Mouse (Mus musculus): ENCODE measurements around the gene Stx7.
A peak's percentile ranks its signal among the peaks of the same experiment; 100 is the strongest.
"Not testable (repeated sequence)": the region's sequence is repeated elsewhere in the genome, so short reads cannot be mapped to it uniquely, and the experiment has no call there.

Stx7 gene

DNA sequence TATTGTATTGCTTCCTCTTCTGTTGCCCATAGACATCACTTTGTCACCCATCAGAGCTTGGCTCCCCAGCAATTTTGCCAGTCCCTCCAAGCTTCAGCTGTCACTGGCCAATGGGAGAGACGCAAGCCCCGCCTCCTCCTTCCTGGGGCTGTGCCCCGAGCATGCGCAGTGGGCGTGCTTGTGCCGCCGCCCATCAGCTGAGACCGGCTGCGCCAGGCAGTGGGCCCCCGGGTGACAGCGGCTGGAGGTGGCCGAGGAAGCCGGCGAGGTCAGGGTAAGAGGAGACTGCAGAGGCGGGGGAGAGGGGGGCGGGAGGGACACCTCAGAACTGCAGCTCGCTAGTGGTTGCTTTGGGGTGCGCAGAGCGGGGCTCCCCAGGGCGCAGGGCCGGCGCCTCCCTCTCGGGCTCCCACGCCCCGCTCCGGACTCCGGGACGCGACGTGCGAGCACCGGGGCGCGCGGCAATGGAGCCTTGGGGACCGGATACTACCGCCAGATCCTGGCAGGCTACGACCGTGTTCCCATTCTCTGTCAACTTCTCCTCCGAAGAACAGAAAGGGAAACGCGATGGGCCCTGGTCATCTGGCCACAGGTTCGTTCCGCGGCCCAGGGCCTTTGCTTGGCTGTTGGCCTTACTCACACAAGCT is at the start of gene Stx7:
Stx7 (plus strand) TSS at position 168 of the 647 bp plus-strand sequence.
- DNase-seq (ENCODE audit: extremely low read depth, insufficient read length, low spot score) = peak; percentile 87

DNA sequence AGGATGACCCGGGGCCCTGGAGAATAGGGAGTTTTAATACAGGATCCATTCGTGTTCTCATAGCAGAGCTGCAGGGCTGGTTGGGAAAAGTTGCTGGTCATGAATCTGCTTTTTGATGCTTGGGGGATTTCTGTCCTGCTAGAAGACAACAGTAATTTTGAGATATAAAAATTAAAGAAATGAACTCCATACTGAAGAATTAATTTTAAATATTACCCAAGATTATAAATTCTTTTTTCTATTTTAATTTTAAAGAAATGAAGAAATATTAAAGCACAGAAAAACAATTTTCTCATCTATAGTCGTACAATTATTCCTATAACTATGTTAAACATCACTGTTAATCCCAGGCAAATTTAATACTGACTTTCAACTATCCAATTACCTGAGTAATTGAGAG is 47.3 kb upstream of the Stx7 start, which contains the start of gene Taar8c:
Taar8c (minus strand) TSS at position 101 of the 400 bp plus-strand sequence.
- not testable (repeated sequence) for DNase-seq (ENCODE audit: extremely low read depth, insufficient read length, low spot score)

DNA sequence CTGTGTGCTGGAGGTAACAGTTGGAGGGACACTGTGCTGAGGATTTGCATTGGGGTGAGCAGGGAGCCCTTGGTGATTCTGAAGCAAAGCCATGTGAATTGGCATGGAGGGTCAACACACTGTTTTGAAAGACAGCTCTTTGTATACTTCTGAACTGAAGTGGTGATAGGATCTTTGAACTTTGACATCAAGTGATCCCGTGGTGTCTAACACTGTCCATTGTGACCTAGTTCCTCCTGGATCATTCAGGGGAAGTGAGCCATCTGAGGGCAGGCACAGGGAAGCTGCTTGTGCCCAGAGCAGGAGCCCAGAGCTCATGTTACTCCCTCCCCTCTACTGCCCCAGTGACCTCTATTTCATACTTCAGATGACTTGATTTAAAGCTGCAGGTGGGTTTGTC is 45.8 kb upstream of the Stx7 start:
- DNase-seq (ENCODE audit: extremely low read depth, insufficient read length, low spot score) = not testable (repeated sequence)

GRCm38 (mm10) chr10:24107747-24108146 is 41.4 kb upstream of the Stx7 start:
- DNase-seq (ENCODE audit: extremely low read depth, insufficient read length, low spot score) = no peak

DNA sequence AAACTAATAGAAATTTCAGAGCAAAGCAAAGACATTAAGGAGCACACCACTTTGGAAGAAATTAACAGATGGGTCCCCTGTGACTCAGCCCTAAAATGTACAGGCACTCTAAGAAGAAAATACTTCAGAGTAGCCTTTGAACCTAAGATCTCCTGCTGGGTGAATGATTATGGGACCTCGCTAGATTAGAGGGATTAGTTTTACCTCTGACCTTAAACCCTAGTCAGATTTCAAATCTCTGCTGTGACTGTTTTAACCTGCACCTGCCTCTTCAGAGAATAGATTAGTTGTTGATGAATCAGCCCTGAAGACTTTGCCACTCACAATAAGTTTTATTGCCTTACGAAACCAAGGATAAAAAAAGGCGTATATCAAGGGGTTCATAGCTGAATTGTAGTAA is 40.9 kb upstream of the Stx7 start:
- DNase-seq (ENCODE audit: extremely low read depth, insufficient read length, low spot score) = no peak

DNA sequence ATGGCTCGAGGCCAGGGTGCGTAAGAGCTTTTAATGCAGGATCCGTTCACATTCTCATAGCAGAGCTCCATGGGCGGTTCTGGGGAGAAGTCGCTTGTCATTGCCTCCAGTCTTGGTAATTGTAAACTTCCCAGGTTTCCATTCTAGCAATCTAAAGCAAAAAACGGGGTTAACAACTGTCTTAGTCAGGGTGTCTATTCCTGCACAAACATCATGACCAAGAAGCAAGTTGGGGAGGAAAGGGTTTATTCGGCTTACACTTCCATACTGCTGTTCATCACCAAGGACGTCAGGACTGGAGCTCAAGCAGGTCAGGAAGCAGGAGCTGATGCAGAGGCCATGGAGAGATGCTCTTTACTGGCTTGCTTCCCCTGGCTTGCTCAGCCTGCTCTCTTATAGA is 39.7 kb upstream of the Stx7 start, which contains the start of gene Taar9:
Taar9 (minus strand) TSS at position 101 of the 400 bp plus-strand sequence.
- not testable (repeated sequence) for DNase-seq (ENCODE audit: extremely low read depth, insufficient read length, low spot score)

- no peak for DNase-seq (ENCODE audit: extremely low read depth, insufficient read length, low spot score)
These were observed 37.9 kb upstream of the Stx7 start for GRCm38 (mm10) chr10:24111116-24111778.

GRCm38 (mm10) chr10:24131451-24132262 is 17.4 kb upstream of the Stx7 start:
- peak; percentile 57 for DNase-seq (ENCODE audit: extremely low read depth, insufficient read length, low spot score)

DNA sequence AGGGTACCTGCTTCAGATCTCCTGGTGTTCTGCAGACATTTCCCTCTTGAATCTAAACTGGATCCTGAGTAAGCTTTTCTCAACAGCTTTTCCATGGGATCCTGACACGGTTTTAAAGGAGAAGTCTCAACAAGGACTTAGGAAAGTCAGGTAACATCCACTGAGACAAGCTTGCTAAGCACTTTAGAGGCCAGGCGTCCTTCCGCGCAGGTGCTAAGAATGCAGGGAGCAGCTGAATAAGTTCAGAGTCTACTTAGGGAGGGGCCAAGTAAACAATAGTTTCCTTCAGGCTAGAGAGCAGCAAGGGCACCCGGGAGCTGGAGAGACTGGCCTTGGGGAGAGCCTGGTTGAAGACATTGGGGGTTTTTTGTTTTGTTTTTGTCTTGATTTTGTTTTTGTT is 16.8 kb upstream of the Stx7 start:
- no peak for DNase-seq (ENCODE audit: extremely low read depth, insufficient read length, low spot score)

DNA sequence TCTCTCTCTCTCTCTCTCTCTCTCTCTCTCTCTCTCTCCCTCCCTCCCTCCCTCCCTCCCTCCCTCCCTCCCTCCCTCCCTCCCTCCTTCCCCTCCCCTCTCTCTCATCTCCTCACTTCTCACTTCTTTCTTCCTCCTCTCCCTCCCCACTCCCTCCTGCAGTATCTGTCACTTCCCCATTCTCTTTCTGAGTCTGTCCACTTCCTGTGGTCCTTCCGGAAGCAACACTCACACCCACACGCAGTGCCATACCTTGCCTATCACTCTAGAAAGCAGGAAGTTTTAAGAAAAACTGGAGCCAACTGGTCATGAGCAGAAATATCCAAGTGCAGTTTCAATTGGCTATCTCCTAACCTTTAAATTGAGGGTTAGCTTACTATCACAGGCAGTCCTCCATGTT is 16.0 kb upstream of the Stx7 start:
- no peak for DNase-seq (ENCODE audit: extremely low read depth, insufficient read length, low spot score)

- DNase-seq (ENCODE audit: extremely low read depth, insufficient read length, low spot score) = no peak
These were observed 14.9 kb upstream of the Stx7 start for GRCm38 (mm10) chr10:24134071-24134645.

DNA sequence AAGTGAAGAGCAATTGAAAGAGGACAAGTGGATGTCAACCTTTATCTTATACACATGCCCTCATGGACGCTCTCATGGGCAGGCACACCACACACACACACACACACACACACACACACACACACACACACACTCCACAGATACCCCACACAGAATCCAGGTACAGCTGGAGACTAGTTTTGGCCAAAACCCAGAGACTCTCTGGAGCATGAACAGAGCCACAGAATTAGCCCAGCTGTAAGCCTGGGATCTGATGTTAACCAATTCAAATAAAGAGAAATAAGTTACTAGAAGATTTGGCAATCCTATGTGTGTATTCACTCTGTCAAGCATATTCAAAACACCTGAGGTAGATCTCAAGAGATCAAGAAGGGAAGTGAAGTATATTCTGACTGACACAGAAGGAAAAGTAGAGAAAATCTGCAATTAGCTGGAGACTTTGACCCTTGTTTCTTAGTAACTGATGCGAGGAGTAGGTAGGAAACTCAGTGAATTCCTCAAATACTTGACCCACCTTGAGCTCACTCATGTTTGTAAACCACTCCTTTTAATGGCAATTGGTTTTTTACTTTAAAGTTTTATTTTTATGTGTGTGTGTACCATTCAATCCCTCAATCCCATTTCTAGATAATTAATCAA is 10.4 kb upstream of the Stx7 start:
- no peak for DNase-seq (ENCODE audit: extremely low read depth, insufficient read length, low spot score)

GRCm38 (mm10) chr10:24142735-24143134 is 6.4 kb upstream of the Stx7 start:
- no peak for DNase-seq (ENCODE audit: extremely low read depth, insufficient read length, low spot score)

GRCm38 (mm10) chr10:24150086-24150485 is 984 bp downstream of the Stx7 start:
- DNase-seq (ENCODE audit: extremely low read depth, insufficient read length, low spot score) = no peak

DNA sequence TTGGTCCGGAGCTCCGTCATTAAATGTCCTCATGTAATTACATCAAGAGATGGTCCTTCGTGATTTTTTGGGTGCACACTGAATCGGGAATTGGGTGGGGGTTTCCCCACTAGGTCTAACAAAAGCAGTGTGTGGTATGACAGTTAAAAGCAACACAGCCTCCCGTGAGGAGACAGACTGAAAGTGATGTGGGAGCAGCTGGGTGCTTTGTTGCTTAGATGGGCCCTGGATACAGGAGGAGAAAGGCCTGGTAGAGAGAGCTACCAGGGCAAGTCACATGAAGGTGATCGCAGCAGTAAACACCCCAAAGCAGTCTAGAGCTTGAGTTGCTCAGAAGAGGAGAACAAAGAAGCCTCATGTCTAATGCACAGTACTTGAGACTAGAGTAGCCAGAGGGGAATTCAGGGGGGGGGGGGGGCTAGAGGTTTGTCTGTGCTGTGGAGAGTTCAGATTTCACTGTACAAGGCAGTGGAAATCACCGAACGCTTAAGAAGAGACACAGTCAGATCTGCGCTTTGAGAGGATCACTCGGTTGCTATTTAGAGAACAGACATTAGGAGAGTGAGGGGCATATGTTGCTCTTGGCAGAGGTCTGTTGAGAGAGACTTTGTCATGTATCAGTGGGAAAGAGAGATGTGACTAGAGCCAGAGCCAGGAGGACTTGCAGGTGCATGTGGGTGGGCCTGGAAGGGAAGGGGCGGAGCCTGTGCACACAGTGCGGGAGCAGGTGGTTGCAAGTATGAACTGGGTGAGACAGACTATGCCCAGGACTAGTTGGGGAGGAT is 9.6 kb downstream of the Stx7 start:
- peak; percentile 4 for DNase-seq (ENCODE audit: extremely low read depth, insufficient read length, low spot score)

- no peak for DNase-seq (ENCODE audit: extremely low read depth, insufficient read length, low spot score)
These were observed 10.5 kb downstream of the Stx7 start for GRCm38 (mm10) chr10:24159575-24159974.

DNA sequence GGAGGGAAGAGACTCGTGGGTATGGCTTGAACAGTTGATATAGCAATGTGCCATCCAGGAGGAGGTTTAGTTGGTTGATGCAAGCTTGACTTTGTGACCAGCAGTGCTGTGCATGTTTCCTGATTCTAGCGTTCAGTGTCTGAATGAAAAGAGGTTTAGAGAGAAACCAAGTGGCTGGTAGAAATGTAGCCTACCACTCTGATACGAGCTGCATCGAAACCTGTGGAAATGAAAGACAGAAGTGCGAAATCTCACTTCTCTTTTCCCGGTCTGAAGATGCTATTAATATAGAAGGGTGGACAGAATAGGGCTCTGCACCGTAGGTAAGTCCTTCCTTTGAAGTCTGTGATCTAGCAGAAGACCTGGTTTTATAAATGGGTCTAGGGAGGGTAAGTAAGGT is 11.2 kb downstream of the Stx7 start:
- no peak for DNase-seq (ENCODE audit: extremely low read depth, insufficient read length, low spot score)

DNA sequence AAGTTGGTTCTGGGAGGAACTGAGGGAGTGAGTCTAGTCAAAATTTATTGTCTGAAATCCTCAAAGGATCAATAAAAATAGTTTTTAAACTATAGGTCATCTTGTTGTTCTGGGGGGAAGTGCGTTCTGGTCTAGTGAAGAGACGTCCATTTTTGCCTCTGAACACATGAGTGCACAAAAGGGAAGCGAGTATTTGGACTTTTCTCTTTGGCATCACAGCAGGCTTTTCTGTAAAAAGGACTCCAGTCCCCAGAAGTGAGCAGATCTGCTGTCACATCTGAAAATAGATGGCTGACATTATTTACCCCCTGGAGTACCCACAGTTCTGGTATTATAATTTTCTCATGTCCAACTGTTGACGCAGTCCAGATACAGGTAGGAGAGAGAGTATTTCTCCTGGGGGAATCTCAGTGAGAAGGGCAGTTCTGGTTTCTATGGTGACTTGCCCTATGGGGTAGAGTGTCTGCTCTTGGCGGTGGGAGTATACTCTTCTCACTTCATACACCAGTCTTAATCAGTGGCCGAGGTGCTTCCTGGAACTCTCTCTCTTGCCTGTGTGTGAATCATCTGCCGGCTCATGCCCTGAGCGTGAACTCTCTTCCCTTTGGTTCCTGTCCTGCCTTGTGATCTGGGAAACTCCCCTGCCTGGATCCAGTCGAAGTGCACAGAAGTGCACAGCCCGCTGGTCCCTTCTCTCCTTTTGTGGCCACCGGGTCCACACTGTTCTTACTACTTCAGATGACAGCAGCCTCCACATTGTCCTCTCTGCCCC is 15.2 kb downstream of the Stx7 start:
- DNase-seq (ENCODE audit: extremely low read depth, insufficient read length, low spot score) = peak; percentile 29

DNA sequence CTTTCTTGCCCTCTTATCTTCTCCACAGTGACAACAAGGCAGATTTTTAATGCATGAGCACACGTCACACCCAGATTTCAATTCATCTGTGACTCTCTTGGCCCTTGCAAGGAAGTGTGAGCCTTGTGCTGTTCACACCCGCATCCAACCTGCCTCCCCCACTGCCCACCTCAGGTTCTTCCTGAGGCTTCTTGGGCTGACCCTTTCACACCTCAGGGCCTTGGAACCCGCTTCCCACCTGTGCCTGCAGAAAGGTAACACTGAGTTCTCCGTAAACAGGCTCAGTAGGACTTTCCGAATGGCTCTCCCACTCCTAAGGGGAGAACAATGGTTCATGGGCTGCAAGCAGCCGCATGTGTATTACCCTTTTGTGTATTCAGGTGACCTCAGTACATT is 15.8 kb downstream of the Stx7 start:
- DNase-seq (ENCODE audit: extremely low read depth, insufficient read length, low spot score) = no peak
